Mouse (Mus musculus): ENCODE measurements at regions not wholly inside any gene's neighbourhood (a gene's known extent, or its start where the extent isn't known, plus 50 kb on each side); places are given as distances from the start of the nearest gene placed in this dataset.

GRCm38 (mm10) chr10:8136662-8137061, 180.6 kb upstream of the Tab2 start:
- H3K4me2 ChIP-seq (ENCODE audit: low read depth, low read length), result no peak overlapping the region
- no peaks in the 10 kb centered on the region for H3K36me3 ChIP-seq (replicated peaks; ENCODE audit: control insufficient read depth, insufficient read depth, low read length)
- no peak overlapping the region for H3K27ac ChIP-seq (ENCODE audit: low read depth)
- no peak overlapping the region for H3K4me3 ChIP-seq (ENCODE audit: low read depth, low read length)
- H3K4me1 ChIP-seq (ENCODE audit: control insufficient read depth, insufficient read depth), result no peaks in the 10 kb centered on the region; the same call in 1 of the 2 replicates
- TF ChIP-seq EP300 (IDR thresholded peaks at IDR 0.05; ENCODE audit: low read depth), result no peak
- TF ChIP-seq CTCF (IDR thresholded peaks at IDR 0.05; ENCODE audit: low read depth), result no peak
- DNase-seq (ENCODE audit: low spot score) (no peak), ATAC-seq (ENCODE audit: insufficient read depth, low read depth) (no peak)
- 80% methylated on average over 3 of the region's 3 CpGs for WGBS
- no peak overlapping the region for H3K9ac ChIP-seq (replicated peaks; ENCODE audit: low read depth, low read length)
- no peaks in the 10 kb centered on the region for H3K27me3 ChIP-seq (ENCODE audit: control insufficient read depth, insufficient read depth, low read length)
- no peaks in the 10 kb centered on the region for H3K9me3 ChIP-seq (replicated peaks; ENCODE audit: control insufficient read depth, low read length)

- no peaks in the 10 kb centered on the region for H3K36me3 ChIP-seq (replicated peaks; ENCODE audit: control insufficient read depth, insufficient read depth, low read length)
- DNase-seq (ENCODE audit: low spot score) (peak; percentile 10), ATAC-seq (ENCODE audit: insufficient read depth, low read depth) (0 out of 2 replicates have a peak, but pooled peaks have one; percentile 33)
- H3K27me3 ChIP-seq (ENCODE audit: control insufficient read depth, insufficient read depth, low read length), result no peaks in the 10 kb centered on the region
- no peak overlapping the region for H3K4me3 ChIP-seq (ENCODE audit: low read depth, low read length)
- WGBS, result 68% methylated on average over 6 of the region's 7 CpGs
- H3K9ac ChIP-seq (replicated peaks; ENCODE audit: low read depth, low read length), result no peak overlapping the region
- H3K4me2 ChIP-seq (ENCODE audit: low read depth, low read length), result no peak overlapping the region
- TF ChIP-seq EP300 (IDR thresholded peaks at IDR 0.05; ENCODE audit: low read depth) (no peak), CTCF (IDR thresholded peaks at IDR 0.05; ENCODE audit: low read depth) (no peak)
- no peaks in the 10 kb centered on the region for H3K9me3 ChIP-seq (replicated peaks; ENCODE audit: control insufficient read depth, low read length)
- H3K4me1 ChIP-seq (ENCODE audit: control insufficient read depth, insufficient read depth), result no peaks in the 10 kb centered on the region; the same call in 1 of the 2 replicates
- no peak overlapping the region for H3K27ac ChIP-seq (ENCODE audit: low read depth)
Observed at GRCm38 (mm10) chr10:8135272-8135671, 179.2 kb upstream of the Tab2 start.

- Histone ChIP-seq H3K4me3 (ENCODE audit: low read depth, low read length) (no peak overlapping the region), H3K27me3 (ENCODE audit: control insufficient read depth, insufficient read depth, low read length) (no peaks in the 10 kb centered on the region), H3K4me1 (ENCODE audit: control insufficient read depth, insufficient read depth) (peaks cover 5% of the 10 kb centered on the region; the same call in 1 of the 2 replicates), H3K4me2 (ENCODE audit: low read depth, low read length) (no peak overlapping the region), H3K9me3 (replicated peaks; ENCODE audit: control insufficient read depth, low read length) (no peaks in the 10 kb centered on the region), H3K27ac (ENCODE audit: low read depth) (no peak overlapping the region), H3K36me3 (replicated peaks; ENCODE audit: control insufficient read depth, insufficient read depth, low read length) (no peaks in the 10 kb centered on the region), H3K9ac (replicated peaks; ENCODE audit: low read depth, low read length) (no peak overlapping the region)
- no peak for DNase-seq (ENCODE audit: low spot score)
- TF ChIP-seq EP300 (IDR thresholded peaks at IDR 0.05; ENCODE audit: low read depth), result no peak
- TF ChIP-seq CTCF (IDR thresholded peaks at IDR 0.05; ENCODE audit: low read depth), result no peak
- no peak for ATAC-seq (ENCODE audit: insufficient read depth, low read depth)
- WGBS, result 100% methylated on average over 1 of the region's 1 CpGs
Observed at GRCm38 (mm10) chr10:8134398-8134797, 178.4 kb upstream of the Tab2 start.

GRCm38 (mm10) chr10:8133451-8133952, 177.5 kb upstream of the Tab2 start:
- Histone ChIP-seq H3K9ac (replicated peaks; ENCODE audit: low read depth, low read length) (no peak overlapping the region), H3K36me3 (replicated peaks; ENCODE audit: control insufficient read depth, insufficient read depth, low read length) (no peaks in the 10 kb centered on the region), H3K4me2 (ENCODE audit: low read depth, low read length) (no peak overlapping the region), H3K4me3 (ENCODE audit: low read depth, low read length) (no peak overlapping the region), H3K9me3 (replicated peaks; ENCODE audit: control insufficient read depth, low read length) (no peaks in the 10 kb centered on the region), H3K4me1 (ENCODE audit: control insufficient read depth, insufficient read depth) (peaks cover 5% of the 10 kb centered on the region; the same call in 1 of the 2 replicates), H3K27ac (ENCODE audit: low read depth) (no peak overlapping the region), H3K27me3 (ENCODE audit: control insufficient read depth, insufficient read depth, low read length) (no peaks in the 10 kb centered on the region)
- no peak for TF ChIP-seq EP300 (IDR thresholded peaks at IDR 0.05; ENCODE audit: low read depth)
- no peak for TF ChIP-seq CTCF (IDR thresholded peaks at IDR 0.05; ENCODE audit: low read depth)
- DNase-seq (ENCODE audit: low spot score), result peak; percentile 7
- ATAC-seq (ENCODE audit: insufficient read depth, low read depth), result no peak; the same call in 1 of the 2 replicates
- WGBS, result 73% methylated on average over 13 of the region's 13 CpGs

DNA sequence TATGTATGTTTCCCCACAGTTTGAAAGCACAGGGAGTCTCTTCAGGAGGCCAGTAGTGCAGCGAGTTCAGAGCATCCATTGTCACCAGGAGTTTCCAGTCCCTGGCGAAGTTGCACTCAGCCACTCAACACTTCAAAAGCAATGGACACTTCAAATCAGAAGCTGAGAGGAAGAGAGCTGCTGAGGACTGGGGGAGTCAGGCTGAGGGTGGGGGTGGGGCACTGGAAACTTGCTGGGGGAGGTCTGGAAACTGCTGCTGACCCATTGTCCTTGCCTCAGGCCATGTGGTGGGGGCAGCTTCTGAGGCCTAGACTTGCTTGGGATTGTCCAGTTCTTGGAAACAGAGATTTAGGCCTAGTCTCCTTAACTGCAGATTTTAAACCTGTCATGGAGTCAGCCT, 176.8 kb upstream of the Tab2 start:
- H3K27me3 ChIP-seq (ENCODE audit: control insufficient read depth, insufficient read depth, low read length), result no peaks in the 10 kb centered on the region
- H3K4me3 ChIP-seq (ENCODE audit: low read depth, low read length), result no peak overlapping the region
- H3K36me3 ChIP-seq (replicated peaks; ENCODE audit: control insufficient read depth, insufficient read depth, low read length), result no peaks in the 10 kb centered on the region
- H3K4me1 ChIP-seq (ENCODE audit: control insufficient read depth, insufficient read depth), result peaks cover 5% of the 10 kb centered on the region; the same call in 1 of the 2 replicates
- 65% methylated on average over 2 of the region's 2 CpGs for WGBS
- H3K27ac ChIP-seq (ENCODE audit: low read depth), result no peak overlapping the region
- no peak overlapping the region for H3K4me2 ChIP-seq (ENCODE audit: low read depth, low read length)
- no peak for ATAC-seq (ENCODE audit: insufficient read depth, low read depth)
- TF ChIP-seq EP300 (IDR thresholded peaks at IDR 0.05; ENCODE audit: low read depth), result no peak
- TF ChIP-seq CTCF (IDR thresholded peaks at IDR 0.05; ENCODE audit: low read depth), result no peak
- DNase-seq (ENCODE audit: low spot score), result no peak
- no peaks in the 10 kb centered on the region for H3K9me3 ChIP-seq (replicated peaks; ENCODE audit: control insufficient read depth, low read length)
- H3K9ac ChIP-seq (replicated peaks; ENCODE audit: low read depth, low read length), result no peak overlapping the region
